Mouse (Mus musculus): ENCODE results near the gene Gramd4. TPM values are rescaled to one million over a fixed set of nuclear protein-coding genes. Genes with fewer than 3 reads are reported as not detected.
A peak's percentile ranks its signal among the peaks of the same experiment; 100 is the strongest.

Gene Gramd4
- total and polyA plus RNA-seq, 3 experiments = 0.17 to 0.66 (median 0.56) TPM

DNA sequence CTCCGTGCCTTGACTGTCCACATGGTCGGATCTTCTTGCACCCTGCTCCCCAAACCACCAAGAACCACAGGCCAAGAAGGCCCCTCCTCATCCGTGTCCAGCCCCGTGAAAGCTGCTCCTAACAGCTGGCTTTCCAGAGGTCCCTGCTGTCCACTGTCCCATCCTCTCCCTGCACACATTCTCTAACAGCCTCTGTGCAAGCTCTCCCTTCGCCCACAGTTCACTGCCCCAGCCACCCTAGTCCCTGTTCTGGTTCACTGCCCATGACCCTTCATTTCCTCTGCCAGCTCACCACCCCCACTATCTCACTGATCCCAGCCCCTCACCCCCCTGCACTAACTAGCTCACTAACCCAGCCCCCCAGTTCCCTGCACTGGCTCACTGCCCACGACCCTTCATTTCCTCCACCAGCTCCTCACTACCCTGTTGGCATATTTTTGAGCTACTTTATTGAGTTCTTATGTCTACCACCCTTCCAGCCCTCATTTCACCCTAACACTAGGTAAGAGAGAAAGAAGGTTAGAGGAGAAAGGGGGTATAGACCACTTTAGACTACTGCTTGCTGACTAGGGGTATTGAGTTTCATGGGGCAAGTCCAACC lies 5.5 kb upstream of the Gramd4 start (continued):
- no peak for TF ChIP-seq ZNF384 (IDR thresholded peaks at IDR 0.05; ENCODE audit: low read depth, low read length)
- TF ChIP-seq MAX (IDR thresholded peaks at IDR 0.05; ENCODE audit: low read length) = no peak

DNA sequence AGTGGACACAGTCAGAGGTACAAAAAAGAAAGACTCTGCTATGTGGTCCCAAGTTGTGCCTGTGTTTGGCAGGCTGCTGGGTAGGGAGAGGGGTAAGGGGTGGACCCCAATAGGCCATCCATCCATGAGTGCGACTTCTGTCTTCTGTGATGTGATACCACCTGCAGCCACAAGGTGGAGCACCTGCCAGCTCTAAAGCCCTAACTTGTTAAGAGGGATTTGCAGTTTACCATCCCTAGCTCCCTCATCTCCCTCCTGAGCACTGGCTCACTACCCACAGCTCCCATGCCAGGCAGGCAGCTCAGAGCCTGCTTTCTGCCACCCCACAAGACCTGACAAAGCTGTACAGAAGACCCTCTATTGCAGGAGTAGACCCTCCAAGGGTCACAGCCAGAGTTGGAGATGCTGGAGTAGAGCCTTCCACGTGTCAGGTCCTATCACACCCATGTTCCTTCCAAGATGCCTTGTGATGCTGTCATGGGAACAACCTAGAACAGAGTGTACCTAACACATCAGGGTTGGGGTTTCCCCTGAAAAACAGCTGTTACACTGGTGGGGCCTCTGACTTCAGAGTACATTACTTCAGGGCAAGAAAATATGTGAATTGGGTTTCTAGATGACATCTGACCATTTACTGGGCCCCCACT lies 3.5 kb upstream of the Gramd4 start:
- peaks cover 14% of the 10 kb centered on the region for H3K9me3 ChIP-seq (replicated peaks; ENCODE audit: low read length)
- DNase-seq (ENCODE audit: extremely low read depth) = peak; percentile 69
- no peak overlapping the region for H3K4me3 ChIP-seq (replicated peaks in 1 of 3; ENCODE audit: low read depth in 2 of 3, low read length in 2 of 3, poor library complexity in 1 of 3)
- H3K79me2 ChIP-seq (replicated peaks; ENCODE audit: control insufficient read depth, extremely low read depth, insufficient read depth, poor library complexity, severe bottlenecking) = no peaks in the 10 kb centered on the region
- H3K4me2 ChIP-seq (ENCODE audit: insufficient read depth, low read depth, poor library complexity, severe bottlenecking) = no peak overlapping the region
- in situ Hi-C loops (cut with MboI; ENCODE audit: low pct_ligation_motif_present, low pct_unique_long_range_greater_than_20kb, low sequenced_read_pairs) (loop anchor here (5.0 kb wide), 1 partner anchor 68 kb away; no protein-coding TSS in a partner anchor), dilution Hi-C loops (cut with MboI; ENCODE audit: extremely low pct_ligation_motif_present, extremely low pct_unique_long_range_greater_than_20kb, low sequenced_read_pairs) (no loop called here)
- H3K27me3 ChIP-seq (replicated peaks) = no peaks in the 10 kb centered on the region
- H3K36me3 ChIP-seq (replicated peaks in 1 of 2; ENCODE audit: control insufficient read depth in 1 of 2, insufficient read depth in 1 of 2, low read length in 1 of 2) = no peaks in the 10 kb centered on the region
- H3K9ac ChIP-seq (ENCODE audit: insufficient read depth, low read depth) = no peak overlapping the region
- H3K27ac ChIP-seq (ENCODE audit: insufficient read depth, low read depth) = no peak overlapping the region
- H3K4me1 ChIP-seq (ENCODE audit: control insufficient read depth in 1 of 2, insufficient read depth in 2 of 2) = peaks cover 9 to 41% of the 10 kb centered on the region in 2 experiments
- TF ChIP-seq MAX (IDR thresholded peaks at IDR 0.05; ENCODE audit: low read length) (no peak), KAT2A (IDR thresholded peaks at IDR 0.05; ENCODE audit: insufficient replicate concordance, low read length) (no peak), ZKSCAN1 (IDR thresholded peaks at IDR 0.05; ENCODE audit: borderline replicate concordance, low read depth, low read length) (no peak), RAD21 (IDR thresholded peaks at IDR 0.05; ENCODE audit: low read depth, low read length) (peak; percentile 73), JUND (conservative IDR thresholded peaks at IDR 0.05; ENCODE audit: low read depth, low read length) (no peak), RCOR1 (conservative IDR thresholded peaks at IDR 0.05; ENCODE audit: low read depth, low read length) (no peak), ETS1 (conservative IDR thresholded peaks at IDR 0.05; ENCODE audit: low read depth, low read length) (peak; percentile 79), E2F4 (IDR thresholded peaks at IDR 0.05; ENCODE audit: insufficient replicate concordance, low read depth, low read length) (no peak), NRF1 (IDR thresholded peaks at IDR 0.05; ENCODE audit: low read depth, low read length) (0 out of 2 replicates have a peak, but pooled peaks have one; percentile 13), CHD2 (IDR thresholded peaks at IDR 0.05; ENCODE audit: low read length) (no peak), HCFC1 (IDR thresholded peaks at IDR 0.05; ENCODE audit: low read depth, low read length) (no peak), CTCF (conservative IDR thresholded peaks at IDR 0.05 in 1 of 2, IDR thresholded peaks at IDR 0.05 in 1 of 2; ENCODE audit: low read depth in 2 of 2, low read length in 2 of 2) (peak; percentile 87 to 88), PAX5 (IDR thresholded peaks at IDR 0.05; ENCODE audit: low read length) (no peak), JUN (IDR thresholded peaks at IDR 0.05; ENCODE audit: insufficient read depth, low read depth, low read length) (no peak), BHLHE40 (IDR thresholded peaks at IDR 0.05; ENCODE audit: low read depth, low read length) (peak; percentile 30; the same call in 1 of the 2 replicates), MYC (IDR thresholded peaks at IDR 0.05; ENCODE audit: low read depth, low read length) (no peak), SMC3 (IDR thresholded peaks at IDR 0.05; ENCODE audit: low read depth, low read length) (peak; percentile 96), MXI1 (IDR thresholded peaks at IDR 0.05; ENCODE audit: low read depth, low read length) (no peak), ELF1 (IDR thresholded peaks at IDR 0.05; ENCODE audit: low read depth, low read length) (no peak), POLR2AphosphoS2 (IDR thresholded peaks at IDR 0.05; ENCODE audit: low read depth, low read length) (no peak), SIN3A (IDR thresholded peaks at IDR 0.05; ENCODE audit: low read length) (no peak), ZNF384 (IDR thresholded peaks at IDR 0.05; ENCODE audit: low read depth, low read length) (no peak), POLR2A (IDR thresholded peaks at IDR 0.05; ENCODE audit: low read depth, low read length) (no peak), UBTF (IDR thresholded peaks at IDR 0.05; ENCODE audit: low read depth, low read length) (no peak), MAZ (IDR thresholded peaks at IDR 0.05; ENCODE audit: low read depth, low read length) (no peak), TCF12 (IDR thresholded peaks at IDR 0.05; ENCODE audit: low read depth, low read length) (no peak), CHD1 (IDR thresholded peaks at IDR 0.05; ENCODE audit: low read depth, low read length) (no peak), USF1 (IDR thresholded peaks at IDR 0.05; ENCODE audit: low read depth, low read length) (no peak), GABPA (IDR thresholded peaks at IDR 0.05; ENCODE audit: insufficient replicate concordance, low read depth, low read length) (no peak), USF2 (conservative IDR thresholded peaks at IDR 0.05; ENCODE audit: low read depth, low read length) (no peak), ZMIZ1 (IDR thresholded peaks at IDR 0.05; ENCODE audit: low read depth, low read length) (no peak), IRF4 (IDR thresholded peaks at IDR 0.05; ENCODE audit: low read depth, low read length) (no peak), MEF2A (IDR thresholded peaks at IDR 0.05; ENCODE audit: borderline replicate concordance, low read depth, low read length) (no peak), MAFK (IDR thresholded peaks at IDR 0.05; ENCODE audit: insufficient replicate concordance, low read length) (no peak), TBP (conservative IDR thresholded peaks at IDR 0.05; ENCODE audit: low read depth, low read length) (no peak), ZC3H11A (IDR thresholded peaks at IDR 0.05; ENCODE audit: low read depth, low read length) (peak; percentile 43), EP300 (IDR thresholded peaks at IDR 0.05; ENCODE audit: low read length) (no peak)
